Mouse (Mus musculus) right cerebral cortex, postnatal 36 days (tissue): Measurements from ENCODE around the gene Me1.

Source experiments
- DNase-seq, 2 experiments: peaks; one replicate each; pipeline ENCODE4 v3.0.0; 2022; ENCODE audit warnings: low spot score in 2 of 2, mixed read lengths in 1 of 2

Me1 gene

GRCm38 (mm10) chr9:86660327-86660726, 35.4 kb downstream of the Me1 start:
- no peak for DNase-seq

- no peak for DNase-seq
Measured at GRCm38 (mm10) chr9:86658347-86658746, 37.4 kb downstream of the Me1 start.

GRCm38 (mm10) chr9:86652194-86652593, 43.6 kb downstream of the Me1 start:
- DNase-seq, result no peak

- DNase-seq, result no peak
Measured at GRCm38 (mm10) chr9:86651254-86651653, 44.5 kb downstream of the Me1 start.

- DNase-seq, result no peak
Measured at GRCm38 (mm10) chr9:86650822-86651221, 44.9 kb downstream of the Me1 start.

- no peak for DNase-seq
Measured at GRCm38 (mm10) chr9:86647931-86648550, 47.7 kb downstream of the Me1 start.

- DNase-seq, result no peak
Measured at GRCm38 (mm10) chr9:86646807-86647206, 48.9 kb downstream of the Me1 start.

GRCm38 (mm10) chr9:86643497-86643896, 52.3 kb downstream of the Me1 start:
- DNase-seq, result no peak

- no peak for DNase-seq
Measured at GRCm38 (mm10) chr9:86638771-86639170, 57.0 kb downstream of the Me1 start.

GRCm38 (mm10) chr9:86631153-86631552, 64.6 kb downstream of the Me1 start:
- no peak for DNase-seq

- no peak for DNase-seq
Measured at GRCm38 (mm10) chr9:86630352-86630931, 65.3 kb downstream of the Me1 start.

- no peak for DNase-seq
Measured at GRCm38 (mm10) chr9:86629379-86629778, 66.4 kb downstream of the Me1 start.

GRCm38 (mm10) chr9:86627745-86628496, 67.8 kb downstream of the Me1 start:
- DNase-seq, result peak; percentile 32 to 50

- DNase-seq, result peak in 1 of 2 experiments; percentile 36
Measured at GRCm38 (mm10) chr9:86626906-86627305, 68.8 kb downstream of the Me1 start.

- DNase-seq, result peak; percentile 11 to 49
Measured at GRCm38 (mm10) chr9:86624781-86625180, 71.0 kb downstream of the Me1 start.

- DNase-seq, result no peak
Measured at GRCm38 (mm10) chr9:86624039-86624438, 71.7 kb downstream of the Me1 start.

GRCm38 (mm10) chr9:86622062-86622461, 73.7 kb downstream of the Me1 start:
- DNase-seq, result no peak

- no peak for DNase-seq
Measured at GRCm38 (mm10) chr9:86619341-86620139, 76.2 kb downstream of the Me1 start.

- DNase-seq, result no peak
Measured at GRCm38 (mm10) chr9:86617837-86618492, 77.8 kb downstream of the Me1 start.

- no peak for DNase-seq
Measured at GRCm38 (mm10) chr9:86615765-86616164, 80.0 kb downstream of the Me1 start.

- DNase-seq, result no peak
Measured at GRCm38 (mm10) chr9:86612091-86612490, 83.7 kb downstream of the Me1 start.

GRCm38 (mm10) chr9:86605776-86606175, 90.0 kb downstream of the Me1 start:
- DNase-seq, result no peak
